Mouse (Mus musculus): Measurements from ENCODE around the gene Lrrc39. TPM values are rescaled to one million over a fixed set of nuclear protein-coding genes. Genes with fewer than 3 reads are reported as not detected.
"Not testable (repeated sequence)": the region's sequence is repeated elsewhere in the genome, so short reads cannot be mapped to it uniquely, and the experiment has no call there.

The Lrrc39 gene
- polyA plus RNA-seq, 2 experiments, result 1.0 to 1.1 TPM

- Histone ChIP-seq H3K9me3 (ENCODE audit: control insufficient read depth, low read length) (no peaks in the 10 kb centered on the region), H3K27ac (replicated peaks; ENCODE audit: low read depth, low read length) (no peak overlapping the region), H3K36me3 (ENCODE audit: control insufficient read depth, insufficient read depth, low read length) (peaks cover 51% of the 10 kb centered on the region)
Observed at GRCm38 (mm10) chr3:116537200-116537573, 25.6 kb upstream of the Lrrc39 start.

GRCm38 (mm10) chr3:116542070-116542469, 20.7 kb upstream of the Lrrc39 start:
- Histone ChIP-seq H3K9ac (ENCODE audit: low read depth, low read length, severe bottlenecking) (no peak overlapping the region), H3K4me1 (ENCODE audit: control insufficient read depth, insufficient read depth, low read length) (no peaks in the 10 kb centered on the region), H3K27me3 (ENCODE audit: control insufficient read depth, insufficient read depth, low read length) (no peaks in the 10 kb centered on the region), H3K27ac (replicated peaks; ENCODE audit: low read depth, low read length) (no peak overlapping the region), H3K9me3 (ENCODE audit: control insufficient read depth, low read length) (no peaks in the 10 kb centered on the region), H3K4me2 (replicated peaks; ENCODE audit: low read depth, low read length, severe bottlenecking) (no peak overlapping the region), H3K4me3 (replicated peaks; ENCODE audit: low read length) (no peak overlapping the region), H3K36me3 (ENCODE audit: control insufficient read depth, insufficient read depth, low read length) (peaks cover 56% of the 10 kb centered on the region)
- TF ChIP-seq POLR2A (IDR thresholded peaks at IDR 0.05; ENCODE audit: borderline replicate concordance, extremely low read depth, insufficient read depth, insufficient read length), result no peak
- ATAC-seq (ENCODE audit: low FRiP score, low read depth), result no peak
- DNase-seq (ENCODE audit: low spot score), result no peak
- 63% methylated on average over 2 of the region's 2 CpGs for WGBS

More at GRCm38 (mm10) chr3:116537200-116537573, 25.6 kb upstream of the Lrrc39 start:
- Histone ChIP-seq H3K9ac (ENCODE audit: low read depth, low read length, severe bottlenecking) (no peak overlapping the region), H3K4me3 (replicated peaks; ENCODE audit: low read length) (no peak overlapping the region), H3K27me3 (ENCODE audit: control insufficient read depth, insufficient read depth, low read length) (no peaks in the 10 kb centered on the region), H3K4me1 (ENCODE audit: control insufficient read depth, insufficient read depth, low read length) (no peaks in the 10 kb centered on the region), H3K4me2 (replicated peaks; ENCODE audit: low read depth, low read length, severe bottlenecking) (no peak overlapping the region)
- whole genome bisulfite sequencing, result 51% methylated on average over 6 of the region's 6 CpGs
- no peak for TF ChIP-seq POLR2A (IDR thresholded peaks at IDR 0.05; ENCODE audit: borderline replicate concordance, extremely low read depth, insufficient read depth, insufficient read length)
- DNase-seq (ENCODE audit: low spot score) (no peak), ATAC-seq (ENCODE audit: low FRiP score, low read depth) (no peak)

- Histone ChIP-seq H3K9me3 (ENCODE audit: control insufficient read depth, low read length) (no peaks in the 10 kb centered on the region), H3K9ac (ENCODE audit: low read depth, low read length, severe bottlenecking) (no peak overlapping the region), H3K27ac (replicated peaks; ENCODE audit: low read depth, low read length) (no peak overlapping the region), H3K4me1 (ENCODE audit: control insufficient read depth, insufficient read depth, low read length) (no peaks in the 10 kb centered on the region), H3K27me3 (ENCODE audit: control insufficient read depth, insufficient read depth, low read length) (no peaks in the 10 kb centered on the region), H3K36me3 (ENCODE audit: control insufficient read depth, insufficient read depth, low read length) (peaks cover 60% of the 10 kb centered on the region), H3K4me2 (replicated peaks; ENCODE audit: low read depth, low read length, severe bottlenecking) (no peak overlapping the region), H3K4me3 (replicated peaks; ENCODE audit: low read length) (no peak overlapping the region)
- WGBS, result 60% methylated on average over 3 of the region's 3 CpGs
- no peak for TF ChIP-seq POLR2A (IDR thresholded peaks at IDR 0.05; ENCODE audit: borderline replicate concordance, extremely low read depth, insufficient read depth, insufficient read length)
- no peak for ATAC-seq (ENCODE audit: low FRiP score, low read depth)
- DNase-seq (ENCODE audit: low spot score), result no peak
Observed at GRCm38 (mm10) chr3:116542532-116542931, 20.2 kb upstream of the Lrrc39 start.

- WGBS, result 88% methylated on average over 5 of the region's 5 CpGs
- Histone ChIP-seq H3K27me3 (ENCODE audit: control insufficient read depth, insufficient read depth, low read length) (no peaks in the 10 kb centered on the region), H3K27ac (replicated peaks; ENCODE audit: low read depth, low read length) (no peak overlapping the region), H3K4me1 (ENCODE audit: control insufficient read depth, insufficient read depth, low read length) (no peaks in the 10 kb centered on the region), H3K36me3 (ENCODE audit: control insufficient read depth, insufficient read depth, low read length) (peaks cover 47% of the 10 kb centered on the region), H3K9me3 (ENCODE audit: control insufficient read depth, low read length) (no peaks in the 10 kb centered on the region), H3K9ac (ENCODE audit: low read depth, low read length, severe bottlenecking) (no peak overlapping the region), H3K4me3 (replicated peaks; ENCODE audit: low read length) (no peak overlapping the region), H3K4me2 (replicated peaks; ENCODE audit: low read depth, low read length, severe bottlenecking) (no peak overlapping the region)
- DNase-seq (ENCODE audit: low spot score) (no peak), ATAC-seq (ENCODE audit: low FRiP score, low read depth) (no peak)
- no peak for TF ChIP-seq POLR2A (IDR thresholded peaks at IDR 0.05; ENCODE audit: borderline replicate concordance, extremely low read depth, insufficient read depth, insufficient read length)
Observed at GRCm38 (mm10) chr3:116547430-116547829, 15.3 kb upstream of the Lrrc39 start.

- Histone ChIP-seq H3K4me1 (ENCODE audit: control insufficient read depth, insufficient read depth, low read length) (no peaks in the 10 kb centered on the region), H3K4me2 (replicated peaks; ENCODE audit: low read depth, low read length, severe bottlenecking) (no peak overlapping the region), H3K27me3 (ENCODE audit: control insufficient read depth, insufficient read depth, low read length) (no peaks in the 10 kb centered on the region), H3K36me3 (ENCODE audit: control insufficient read depth, insufficient read depth, low read length) (peaks cover 25% of the 10 kb centered on the region), H3K9me3 (ENCODE audit: control insufficient read depth, low read length) (no peaks in the 10 kb centered on the region), H3K9ac (ENCODE audit: low read depth, low read length, severe bottlenecking) (no peak overlapping the region), H3K27ac (replicated peaks; ENCODE audit: low read depth, low read length) (no peak overlapping the region), H3K4me3 (replicated peaks; ENCODE audit: low read length) (no peak overlapping the region)
- no peak for TF ChIP-seq POLR2A (IDR thresholded peaks at IDR 0.05; ENCODE audit: borderline replicate concordance, extremely low read depth, insufficient read depth, insufficient read length)
- no peak for ATAC-seq (ENCODE audit: low FRiP score, low read depth)
- WGBS, result 75% methylated on average over 5 of the region's 5 CpGs
- DNase-seq (ENCODE audit: low spot score), result no peak
Observed at GRCm38 (mm10) chr3:116551362-116551761, 11.4 kb upstream of the Lrrc39 start.

GRCm38 (mm10) chr3:116561315-116561714, 1.5 kb upstream of the Lrrc39 start:
- not testable (repeated sequence) for H3K36me3 ChIP-seq (ENCODE audit: control insufficient read depth, insufficient read depth, low read length); H3K4me3 ChIP-seq (replicated peaks; ENCODE audit: low read length); H3K9me3 ChIP-seq (ENCODE audit: control insufficient read depth, low read length); H3K27me3 ChIP-seq (ENCODE audit: control insufficient read depth, insufficient read depth, low read length); H3K9ac ChIP-seq (ENCODE audit: low read depth, low read length, severe bottlenecking); H3K4me2 ChIP-seq (replicated peaks; ENCODE audit: low read depth, low read length, severe bottlenecking); H3K27ac ChIP-seq (replicated peaks; ENCODE audit: low read depth, low read length); H3K4me1 ChIP-seq (ENCODE audit: control insufficient read depth, insufficient read depth, low read length); DNase-seq (ENCODE audit: low spot score); ATAC-seq (ENCODE audit: low FRiP score, low read depth)
- 90% methylated on average over 13 of the region's 14 CpGs for WGBS
